Mouse (Mus musculus): Measurements from ENCODE around the gene Eps15l1.

The Eps15l1 gene

GRCm38 (mm10) chr8:72321635-72322441 lies 99.4 kb downstream of the Eps15l1 start:
- in situ Hi-C loops (cut with MboI, MseI), result loop anchor here (10.0 kb wide), 1 partner anchor 323 kb away; the partner anchor contains the start of gene Nwd1

GRCm38 (mm10) chr8:72320803-72321583 lies 100.3 kb downstream of the Eps15l1 start:
- in situ Hi-C loops (cut with MboI, MseI), result loop anchor here (10.0 kb wide), 1 partner anchor 324 kb away; the partner anchor contains the start of gene Nwd1

DNA sequence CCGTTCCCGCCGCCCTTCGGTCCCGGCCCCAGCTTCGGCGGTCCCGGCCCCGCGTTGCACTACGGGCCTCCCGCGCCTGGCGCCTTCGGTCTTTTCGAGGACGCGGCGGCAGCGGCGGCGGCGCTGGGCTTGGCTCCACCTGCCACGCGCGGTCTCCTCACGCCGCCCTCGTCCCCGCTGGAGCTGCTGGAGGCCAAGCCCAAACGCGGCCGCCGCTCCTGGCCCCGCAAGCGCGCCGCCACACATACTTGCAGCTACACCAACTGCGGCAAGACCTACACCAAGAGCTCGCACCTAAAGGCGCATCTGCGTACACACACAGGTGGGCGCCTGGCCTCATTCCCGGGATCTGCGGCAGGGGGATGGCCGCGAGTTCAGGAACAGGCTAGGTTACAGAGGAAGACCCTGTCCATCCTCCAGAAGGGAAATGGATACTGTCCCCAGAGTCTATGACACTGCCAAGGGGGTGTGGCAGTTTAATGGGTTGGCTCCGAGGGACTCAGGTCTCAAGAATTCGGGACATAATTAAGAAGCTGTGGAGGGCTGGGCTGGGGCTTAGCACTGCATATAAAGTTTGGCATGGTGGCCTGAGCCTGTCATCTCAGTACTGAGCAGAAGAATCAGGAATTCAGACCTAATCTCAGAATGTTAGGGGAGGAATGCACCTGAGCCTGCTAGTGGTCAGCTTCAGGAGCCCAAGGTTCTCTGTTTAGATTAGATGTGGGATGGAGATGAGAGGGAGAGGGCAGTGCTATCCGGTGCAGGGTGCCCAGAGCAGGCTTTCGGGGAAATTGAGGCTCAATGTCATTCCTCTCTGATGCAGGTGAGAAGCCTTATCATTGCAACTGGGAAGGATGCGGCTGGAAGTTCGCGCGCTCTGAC lies 101.1 kb downstream of the Eps15l1 start:
- in situ Hi-C loops (cut with MboI, MseI), result loop anchor here (10.0 kb wide), 2 partner anchors 55 to 325 kb away; partner anchors contain the start of gene Nwd1

DNA sequence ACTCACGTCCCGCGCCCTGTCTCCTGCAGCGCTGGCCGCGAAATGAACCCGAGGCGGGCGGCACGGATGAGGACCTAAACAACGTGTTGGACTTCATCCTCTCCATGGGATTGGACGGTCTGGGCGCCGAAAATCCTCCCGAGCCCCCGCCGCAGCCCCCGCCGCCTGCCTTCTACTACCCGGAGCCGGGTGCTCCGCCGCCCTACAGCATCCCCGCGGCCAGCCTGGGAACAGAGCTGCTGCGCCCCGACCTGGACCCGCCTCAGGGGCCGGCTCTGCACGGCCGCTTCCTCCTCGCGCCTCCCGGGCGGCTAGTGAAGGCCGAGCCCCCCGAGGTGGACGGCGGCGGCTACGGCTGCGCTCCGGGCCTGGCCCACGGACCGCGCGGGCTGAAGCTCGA lies 101.9 kb downstream of the Eps15l1 start:
- in situ Hi-C loops (cut with MboI, MseI), result loop anchor here (10.0 kb wide), 1 partner anchor 55 kb away; no protein-coding TSS in a partner anchor

- in situ Hi-C loops (cut with MboI, MseI), result loop anchor here (10.0 kb wide), 1 partner anchor 54 kb away; no protein-coding TSS in a partner anchor
Measured at GRCm38 (mm10) chr8:72318801-72319322, 102.4 kb downstream of the Eps15l1 start, which contains the start of gene Klf2. Klf2 (plus strand) TSS chr8:72319033.

DNA sequence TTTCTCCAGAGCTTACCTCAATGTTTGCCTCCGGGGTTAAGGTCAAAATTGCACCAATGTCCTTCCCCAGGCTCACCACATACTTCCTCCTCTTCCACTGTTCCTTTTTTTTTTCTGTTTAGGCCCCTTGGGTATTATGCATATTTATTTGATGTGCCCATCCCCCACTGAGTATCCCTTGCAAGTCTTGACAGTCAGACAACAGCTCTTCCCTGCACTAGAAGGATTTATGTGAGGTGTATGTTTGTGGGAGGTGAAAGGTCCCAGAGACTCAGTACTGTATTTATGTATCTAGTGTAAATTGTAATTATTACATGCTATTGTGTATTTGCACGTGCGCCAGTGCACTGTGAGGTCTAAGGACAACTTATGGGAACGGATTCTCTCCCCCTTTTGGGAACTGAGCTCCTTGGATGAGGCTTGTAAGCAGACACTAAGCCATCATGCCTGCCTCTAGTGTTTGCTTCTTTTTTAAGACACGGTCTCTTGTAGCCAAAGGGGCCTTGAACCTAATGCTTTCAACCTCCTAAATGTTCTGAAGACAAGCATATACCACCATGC lies 103.4 kb downstream of the Eps15l1 start:
- in situ Hi-C loops (cut with MboI, MseI), result loop anchor here (10.0 kb wide), 1 partner anchor 53 kb away; no protein-coding TSS in a partner anchor

DNA sequence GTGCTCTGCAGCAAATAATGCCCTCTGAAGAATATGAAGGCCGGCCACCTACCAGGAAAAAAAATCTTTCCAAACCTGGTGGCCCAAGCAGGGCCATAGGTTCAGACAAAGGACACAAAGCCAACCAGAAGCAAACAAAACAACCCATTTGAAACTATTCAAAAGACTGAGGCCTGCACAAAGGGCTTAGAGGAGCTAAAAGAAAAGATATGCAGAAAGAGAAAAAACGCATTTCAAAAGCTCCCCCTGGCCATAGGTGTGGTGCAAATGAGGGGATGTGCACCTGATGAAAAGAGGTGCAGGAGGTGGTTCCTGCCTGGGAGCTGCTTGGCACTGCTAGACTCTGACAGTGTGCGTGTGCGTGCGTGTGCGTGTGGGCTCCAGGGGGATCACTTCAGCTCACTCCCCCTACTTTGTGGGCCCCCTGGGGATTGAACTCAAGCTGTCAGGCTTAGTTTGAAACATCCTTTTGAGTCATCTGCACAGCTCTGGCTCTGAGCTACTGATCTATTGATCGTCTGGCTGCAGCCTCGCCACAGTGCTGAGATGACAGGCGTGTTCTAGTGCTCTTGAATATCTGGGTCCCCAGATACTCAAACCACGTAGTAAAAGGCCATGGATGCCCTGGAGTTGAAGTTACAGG lies 105.1 kb downstream of the Eps15l1 start:
- in situ Hi-C loops (cut with MboI, MseI), result loop anchor here (10.0 kb wide), 1 partner anchor 51 kb away; no protein-coding TSS in a partner anchor

DNA sequence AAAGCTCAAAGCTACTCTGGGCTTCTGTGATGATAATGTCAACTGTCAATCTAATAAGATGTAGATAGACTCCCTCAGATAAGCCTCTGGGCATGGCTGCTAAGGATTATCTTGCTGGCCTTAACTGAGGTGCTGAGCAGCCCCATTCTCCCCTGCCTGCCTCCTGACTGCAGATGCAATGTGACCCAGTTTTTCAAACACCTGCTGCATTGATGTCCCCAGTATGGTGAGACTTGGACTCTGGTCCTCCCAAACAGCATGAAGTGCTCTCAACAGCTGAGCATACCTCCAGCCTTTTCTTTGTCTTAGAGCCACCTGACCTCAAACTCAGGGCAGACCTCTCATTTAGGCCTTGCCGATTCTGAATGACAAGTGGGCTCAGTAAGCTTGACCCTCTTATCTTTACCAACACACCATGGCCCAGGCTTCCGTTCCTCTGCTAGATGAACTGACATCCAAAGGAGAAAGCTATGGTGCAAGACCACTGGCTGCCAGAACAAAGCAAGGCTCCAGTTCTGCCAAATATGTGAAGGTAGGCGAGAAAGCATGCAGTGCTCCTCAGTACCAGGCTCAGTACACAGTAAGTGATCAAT lies 108.2 kb downstream of the Eps15l1 start:
- in situ Hi-C loops (cut with MboI, MseI), result loop anchor here (10.0 kb wide), 1 partner anchor 48 kb away; no protein-coding TSS in a partner anchor

DNA sequence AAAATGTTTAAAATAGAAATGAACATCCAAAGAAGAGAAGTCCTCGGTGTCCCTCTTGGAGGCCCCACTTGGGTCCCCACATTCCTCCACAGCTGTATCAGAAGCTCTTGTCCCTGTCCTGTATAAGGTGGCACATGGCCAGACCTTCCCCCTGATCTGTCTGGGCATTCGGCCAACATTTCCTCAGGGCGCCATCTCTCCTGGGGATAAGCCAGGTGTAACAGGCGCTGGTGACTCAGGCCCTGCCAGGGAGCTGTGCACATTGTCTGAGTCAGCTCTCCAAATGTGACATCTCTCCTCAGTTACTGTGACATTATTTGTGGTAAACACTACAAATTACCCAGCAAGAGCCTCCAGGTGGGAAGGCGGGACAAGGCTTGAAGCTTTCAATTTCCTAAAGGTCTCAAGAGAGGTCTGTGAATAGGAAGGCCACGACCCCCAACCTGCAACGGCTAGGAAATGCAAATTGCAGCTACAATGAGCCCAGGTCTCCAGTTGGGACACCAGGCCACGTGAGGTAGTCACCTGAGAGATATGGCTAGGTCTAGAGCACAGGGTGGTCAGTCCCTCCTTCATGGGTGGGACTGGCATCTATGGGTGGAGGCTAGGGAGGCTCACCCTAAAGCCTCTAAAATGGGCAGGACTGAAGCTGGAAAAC lies 110.3 kb downstream of the Eps15l1 start:
- in situ Hi-C loops (cut with MboI, MseI), result loop anchor here (10.0 kb wide), 1 partner anchor 46 kb away; no protein-coding TSS in a partner anchor

DNA sequence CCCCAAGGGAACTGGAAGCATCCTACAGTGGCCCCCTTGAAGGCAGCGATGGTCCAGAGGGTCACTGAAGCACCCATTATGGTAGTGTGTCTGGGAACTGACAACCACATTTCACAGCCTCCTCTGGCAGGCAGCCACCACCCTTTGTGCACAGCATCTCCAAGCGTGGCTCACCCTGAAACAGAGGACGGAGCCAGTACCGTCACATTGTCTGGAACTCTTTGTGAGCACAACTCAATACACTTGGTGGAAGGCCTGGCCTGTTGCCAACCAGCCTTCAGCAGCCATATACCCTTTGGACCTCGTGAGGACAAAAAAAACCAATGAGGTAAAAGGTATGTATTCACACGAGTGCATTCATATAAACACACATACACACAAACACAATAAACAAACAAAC lies 113.0 kb downstream of the Eps15l1 start:
- in situ Hi-C loops (cut with MboI, MseI), result no loop called here

DNA sequence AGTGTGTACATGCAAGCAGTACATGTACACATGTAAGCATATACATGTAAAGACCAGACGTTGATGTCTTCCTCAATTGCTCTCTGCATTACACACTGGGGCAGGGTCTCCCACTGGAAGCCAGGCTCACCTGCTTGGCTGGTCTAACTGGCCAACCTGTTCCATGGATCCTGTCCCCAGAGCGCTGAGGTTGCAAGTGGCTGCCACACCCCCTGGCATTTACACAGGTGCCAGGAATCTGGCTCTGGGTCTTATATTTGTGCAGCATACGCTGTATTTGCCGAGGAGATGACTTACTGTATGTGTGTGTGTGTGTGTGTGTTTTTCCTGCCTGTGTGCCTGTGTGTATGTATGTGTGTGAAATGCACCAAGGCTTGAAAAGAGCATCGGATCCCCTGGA lies 114.3 kb downstream of the Eps15l1 start:
- in situ Hi-C loops (cut with MboI, MseI), result no loop called here

DNA sequence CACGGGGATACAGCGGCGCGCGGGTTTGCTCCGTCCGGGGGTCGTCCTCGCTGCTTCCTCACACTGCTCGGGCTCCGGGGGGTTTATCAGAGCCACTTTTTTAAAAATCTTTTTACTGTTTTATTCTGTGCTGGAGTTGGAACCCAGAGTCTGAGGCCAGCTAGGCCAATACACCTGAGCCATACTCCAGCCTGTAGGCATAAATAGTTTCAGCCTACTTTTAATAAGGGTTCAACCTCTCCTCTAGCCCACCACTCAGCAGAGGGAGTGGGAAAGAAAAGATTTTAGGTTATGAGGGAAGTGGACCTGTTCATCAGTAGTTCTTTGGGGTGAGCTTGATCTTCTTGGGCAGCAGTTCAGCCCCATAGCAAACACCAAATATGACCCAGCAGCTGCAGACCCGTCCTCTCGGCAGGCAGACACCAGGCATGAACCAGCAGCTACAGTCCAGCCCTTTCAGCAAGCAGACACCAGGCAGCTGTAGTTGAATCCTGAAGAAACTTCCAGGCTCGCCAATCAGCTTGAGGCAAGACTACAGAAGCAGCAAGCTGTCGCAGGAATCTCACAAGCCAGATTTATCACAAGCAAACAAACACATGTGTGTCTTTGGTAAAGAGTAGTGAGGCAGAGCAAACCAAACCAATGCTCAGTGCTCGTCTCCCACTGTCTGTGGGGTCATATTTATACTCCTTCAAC lies 115.9 kb downstream of the Eps15l1 start, which contains the start of gene Gm10282:
TSS of gene Gm10282 (minus strand) at position 51 of the 696 bp plus-strand sequence.
- in situ Hi-C loops (cut with MboI, MseI), result no loop called here

- in situ Hi-C loops (cut with MboI, MseI), result no loop called here
Measured at GRCm38 (mm10) chr8:72303633-72304032, 117.6 kb downstream of the Eps15l1 start.

- in situ Hi-C loops (cut with MboI, MseI), result no loop called here
Measured at GRCm38 (mm10) chr8:72302986-72303612, 118.2 kb downstream of the Eps15l1 start.

DNA sequence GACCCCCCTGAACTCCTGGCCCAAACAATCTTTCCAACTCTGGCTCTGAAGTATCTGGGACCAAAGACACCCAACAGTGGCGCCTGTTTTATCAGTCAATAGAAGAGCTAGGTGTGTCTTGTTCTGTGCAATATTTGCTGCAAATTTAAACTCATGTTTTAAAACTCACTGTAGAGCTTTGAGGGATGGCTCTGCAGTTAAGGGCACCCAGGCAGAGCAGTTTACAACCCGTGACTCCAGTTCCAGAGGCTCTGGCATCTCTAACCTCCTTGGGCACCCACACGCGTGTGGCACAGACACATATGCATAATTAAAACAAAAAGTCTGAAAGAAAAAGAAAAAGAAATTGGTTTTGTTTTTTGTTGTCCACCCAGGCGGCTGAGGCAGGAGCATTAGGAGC lies 119.8 kb downstream of the Eps15l1 start:
- in situ Hi-C loops (cut with MboI, MseI), result no loop called here

DNA sequence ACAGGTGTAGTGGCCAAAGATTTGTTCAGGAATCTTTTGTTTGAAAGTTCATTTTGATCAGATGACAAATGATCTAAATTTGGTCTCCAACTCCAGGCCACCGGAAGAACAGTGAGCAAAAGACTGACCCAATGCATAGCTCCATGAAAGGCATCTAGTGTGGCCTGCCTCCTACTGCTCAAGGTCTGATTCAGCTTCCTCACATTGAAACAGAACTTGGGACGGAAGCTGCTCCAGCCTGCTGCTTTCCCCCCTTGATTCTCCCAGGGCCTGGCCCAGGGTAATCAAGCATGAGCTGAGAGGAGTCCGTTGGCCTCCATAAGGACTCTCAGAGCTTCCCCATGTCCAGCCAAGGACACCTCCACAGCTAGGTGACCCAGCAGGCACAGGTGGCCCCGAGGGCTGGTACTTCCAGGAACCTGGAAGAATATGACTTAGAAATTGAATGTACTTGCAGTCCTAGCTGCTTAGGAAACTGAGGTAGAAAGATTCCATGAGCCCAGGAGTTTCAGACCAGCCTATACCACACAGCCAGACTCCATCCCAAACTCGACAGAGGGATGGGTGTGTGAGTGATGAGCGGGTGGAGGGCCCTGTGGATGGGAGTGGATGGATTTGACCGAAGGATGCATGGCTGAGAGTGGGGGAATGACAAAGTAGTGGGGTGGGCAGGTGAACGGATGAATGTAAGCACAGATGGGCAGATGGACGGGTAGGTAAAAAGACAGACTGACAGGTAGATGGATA lies 120.4 kb downstream of the Eps15l1 start:
- in situ Hi-C loops (cut with MboI, MseI), result no loop called here

GRCm38 (mm10) chr8:72298928-72299327 lies 122.3 kb downstream of the Eps15l1 start:
- in situ Hi-C loops (cut with MboI, MseI), result no loop called here

All from T-helper 1 cell (primary cell).